33 mouse cellular contexts compared by ENCODE assay signal in the genomic region with DNA sequence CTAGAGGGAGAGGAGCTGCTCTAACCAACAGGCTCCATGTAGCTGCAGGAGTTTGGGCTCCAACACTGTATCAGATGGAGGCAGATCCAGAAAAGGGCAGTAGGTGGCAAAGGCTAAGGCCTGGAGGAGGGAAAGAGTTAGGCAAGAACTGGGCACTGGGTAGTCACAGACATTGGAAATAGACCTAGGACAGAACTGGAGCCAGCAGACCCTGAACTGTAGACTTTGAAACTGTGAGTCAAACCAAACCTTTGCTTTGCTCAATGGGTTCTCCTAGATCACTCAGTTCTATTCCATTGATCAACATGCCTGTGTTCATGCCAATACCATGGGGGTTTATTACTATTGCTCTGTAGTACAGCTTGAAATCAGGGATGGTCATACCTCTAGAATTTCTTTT. TPM values are rescaled to one million over a fixed set of nuclear protein-coding genes. Genes with fewer than 3 reads are reported as not detected.
"Had no signal": no experiment of that assay in that cellular context is flagged by ENCODE, and none has a peak within 500 bp of the region (broad histone marks: within the 10 kb centered on the region; RNA-seq: fewer than 3 reads in every experiment).

No protein-coding gene starts in this region.

RNA-seq across cellular contexts. Expression of a gene that starts 20.5 kb away (rescaled TPM):
- total RNA-seq: granulocyte monocyte progenitor cell, adult 5-6 weeks had no signal
- polyA plus RNA-seq: heart, embryonic 12.5 days; hindbrain, embryonic 10.5 days; inflammation-experienced regulatory T-cells, adult 6 months; kidney, embryonic 14.5 days; kidney, embryonic 16.5 days; limb, embryonic 12.5 days; liver, embryonic 12.5 days had no signal

RNA-seq across cellular contexts. Expression of a gene that starts 47.7 kb away (rescaled TPM):
- total RNA-seq: granulocyte monocyte progenitor cell, adult 5-6 weeks; heart, adult 18-20 months; heart, postnatal 10 days; heart, postnatal 25 days; layer of hippocampus, adult 18-20 months; layer of hippocampus, adult 8-10 months; layer of hippocampus, postnatal 14 days; layer of hippocampus, postnatal 36 days; left cerebral cortex, adult 18-20 months; left cerebral cortex, adult 8-10 months; left cerebral cortex, postnatal 10 days; left cerebral cortex, postnatal 25 days; left cerebral cortex, postnatal 4 days had no signal
- polyA plus RNA-seq: frontal cortex, adult 2 months; heart, embryonic 10.5 days; heart, embryonic 12.5 days; heart, embryonic 14.5 days; heart, embryonic 16.5 days; hindbrain, embryonic 10.5 days; hindbrain, embryonic 12.5 days; hindbrain, embryonic 14.5 days; hindbrain, embryonic 16.5 days; inflammation-experienced regulatory T-cells, adult 6 months; intestine, embryonic 15.5 days; intestine, postnatal 0 days; kidney, embryonic 14.5 days; kidney, embryonic 16.5 days; large intestine, adult 2 months; limb, embryonic 12.5 days; limb, embryonic 14.5 days; liver, embryonic 12.5 days had no signal

RNA-seq across cellular contexts. Expression of a gene that starts 47.7 kb away (rescaled TPM):
- total RNA-seq: gastrocnemius, adult 2 months; granulocyte monocyte progenitor cell, adult 5-6 weeks; heart, postnatal 10 days; heart, postnatal 25 days; heart, postnatal 4 days; left cerebral cortex, postnatal 10 days; left cerebral cortex, postnatal 4 days had no signal
- polyA plus RNA-seq: frontal cortex, adult 2 months; heart, embryonic 10.5 days; heart, embryonic 12.5 days; heart, embryonic 14.5 days; heart, embryonic 16.5 days; hindbrain, embryonic 10.5 days; hindbrain, embryonic 12.5 days; hindbrain, embryonic 14.5 days; hindbrain, embryonic 16.5 days; inflammation-experienced regulatory T-cells, adult 6 months; intestine, embryonic 15.5 days; intestine, postnatal 0 days; kidney, embryonic 14.5 days; kidney, embryonic 16.5 days; limb, embryonic 12.5 days; limb, embryonic 14.5 days; liver, embryonic 12.5 days had no signal
